Mouse (Mus musculus) brain, embryonic 18.5 days (tissue): ENCODE results near the gene Shisal1.

Source experiments
- DNase-seq: peaks from one replicate; pipeline ENCODE4 v3.0.0-alpha.2; 2012; ENCODE audit warnings: low read depth, low spot score

The Shisal1 gene

DNA sequence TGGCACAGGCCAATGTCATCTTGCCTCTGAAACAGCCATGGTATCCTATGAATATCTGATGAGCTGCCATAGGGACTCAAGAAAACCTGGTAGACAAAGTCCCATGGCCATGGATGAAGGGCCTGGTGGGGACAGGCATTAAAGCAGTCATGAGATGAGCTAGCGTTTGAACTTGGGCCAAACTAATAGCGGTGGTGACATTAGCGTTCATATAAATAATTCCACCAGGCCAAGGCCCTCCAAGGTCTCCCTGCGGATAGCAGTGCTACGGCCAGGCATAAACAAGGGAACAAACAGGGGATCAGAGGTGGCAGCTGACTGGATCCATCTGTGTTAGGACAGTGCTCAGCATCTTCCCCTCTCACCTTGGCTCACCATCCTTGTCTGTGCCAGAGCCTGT is 21.2 kb downstream of the Shisal1 start:
- DNase-seq, result no peak

DNA sequence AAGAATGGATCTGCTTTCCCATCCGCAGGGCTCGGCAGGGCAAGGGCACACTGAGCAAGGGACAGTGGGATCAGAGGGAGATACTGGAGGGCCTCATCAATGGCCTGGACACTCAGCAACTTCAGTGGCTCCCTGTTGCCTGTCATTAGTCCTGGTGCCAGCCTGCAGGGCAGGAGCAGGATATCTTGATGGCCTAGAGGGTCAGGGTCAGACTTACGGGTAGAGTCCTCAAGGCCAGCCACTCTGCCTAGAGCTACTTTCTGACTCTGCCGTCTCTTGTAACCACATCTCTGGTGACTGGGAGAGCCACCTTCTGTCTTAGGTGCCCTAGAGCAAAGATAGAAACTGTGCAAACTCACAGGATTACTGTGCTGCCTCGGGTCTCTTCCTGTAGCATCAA is 23.1 kb downstream of the Shisal1 start:
- no peak for DNase-seq

DNA sequence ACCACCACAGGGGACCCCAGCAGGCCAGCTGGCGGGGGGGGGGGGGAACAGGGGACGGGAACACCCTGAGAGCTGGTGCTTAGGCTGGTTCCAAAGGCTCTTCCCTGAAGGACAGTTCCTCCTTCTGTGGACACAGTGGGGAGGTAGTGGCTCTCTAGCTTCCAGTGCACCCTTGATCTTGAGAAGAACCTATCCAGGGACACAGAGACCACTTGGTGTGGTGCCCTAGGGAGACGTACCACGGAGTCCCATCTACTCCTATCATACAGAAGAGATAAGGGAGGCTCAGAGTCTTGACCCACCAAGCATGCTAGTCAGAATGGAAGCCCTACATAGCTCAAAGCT is 28.7 kb downstream of the Shisal1 start:
- no peak for DNase-seq

DNA sequence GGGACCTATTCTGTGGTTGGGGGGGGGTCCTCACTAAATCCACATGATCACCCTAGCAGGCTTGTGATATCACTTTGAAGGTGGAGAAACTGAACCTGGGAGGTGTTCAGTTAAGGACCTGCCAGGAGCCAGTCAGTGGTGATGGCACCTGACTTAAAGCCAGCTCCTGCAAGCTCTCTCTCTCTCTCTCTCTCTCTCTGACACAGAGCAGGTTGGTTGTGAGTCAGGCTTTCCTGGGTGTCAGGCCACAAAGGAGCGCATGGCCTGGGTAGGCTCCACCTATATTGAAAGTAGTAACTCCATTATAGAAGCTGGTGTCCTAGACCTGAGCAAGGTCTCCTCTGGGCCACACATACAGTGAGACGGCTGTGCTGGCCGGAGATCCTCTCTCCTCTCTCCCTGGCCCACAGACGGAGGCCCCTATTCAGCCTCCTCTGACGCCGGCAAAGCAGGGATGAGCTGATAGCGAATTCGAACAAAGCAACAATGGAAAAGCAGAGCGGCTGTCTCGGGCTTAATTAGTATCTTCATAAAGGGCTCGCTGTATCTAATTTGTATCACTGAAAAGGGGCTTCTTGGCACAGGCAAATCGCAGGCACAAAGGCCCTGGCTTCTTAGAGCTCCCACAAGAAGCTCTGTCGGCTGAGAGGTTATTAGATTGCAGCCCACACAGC is 29.2 kb downstream of the Shisal1 start:
- DNase-seq, result peak; percentile 55

DNA sequence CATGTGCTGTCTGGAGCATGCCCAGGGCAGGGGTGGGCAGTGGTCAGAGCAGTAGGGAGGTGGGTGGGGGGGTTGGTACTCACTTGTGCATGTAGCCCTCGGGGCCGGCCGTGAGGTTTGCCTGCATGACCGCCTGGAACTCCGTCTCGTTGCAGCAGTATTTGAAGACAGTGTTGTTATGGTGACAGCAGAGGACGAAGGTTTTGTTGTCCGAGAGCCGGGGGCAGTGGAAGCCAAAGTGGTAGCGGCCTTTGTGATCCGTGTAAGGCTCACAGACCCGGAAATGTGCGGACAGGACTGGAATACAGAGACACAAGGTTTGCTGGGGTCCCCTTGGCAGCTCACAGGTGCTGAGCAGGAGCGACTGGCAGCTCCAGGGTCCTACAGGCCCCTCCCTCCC is 29.9 kb downstream of the Shisal1 start:
- no peak for DNase-seq

DNA sequence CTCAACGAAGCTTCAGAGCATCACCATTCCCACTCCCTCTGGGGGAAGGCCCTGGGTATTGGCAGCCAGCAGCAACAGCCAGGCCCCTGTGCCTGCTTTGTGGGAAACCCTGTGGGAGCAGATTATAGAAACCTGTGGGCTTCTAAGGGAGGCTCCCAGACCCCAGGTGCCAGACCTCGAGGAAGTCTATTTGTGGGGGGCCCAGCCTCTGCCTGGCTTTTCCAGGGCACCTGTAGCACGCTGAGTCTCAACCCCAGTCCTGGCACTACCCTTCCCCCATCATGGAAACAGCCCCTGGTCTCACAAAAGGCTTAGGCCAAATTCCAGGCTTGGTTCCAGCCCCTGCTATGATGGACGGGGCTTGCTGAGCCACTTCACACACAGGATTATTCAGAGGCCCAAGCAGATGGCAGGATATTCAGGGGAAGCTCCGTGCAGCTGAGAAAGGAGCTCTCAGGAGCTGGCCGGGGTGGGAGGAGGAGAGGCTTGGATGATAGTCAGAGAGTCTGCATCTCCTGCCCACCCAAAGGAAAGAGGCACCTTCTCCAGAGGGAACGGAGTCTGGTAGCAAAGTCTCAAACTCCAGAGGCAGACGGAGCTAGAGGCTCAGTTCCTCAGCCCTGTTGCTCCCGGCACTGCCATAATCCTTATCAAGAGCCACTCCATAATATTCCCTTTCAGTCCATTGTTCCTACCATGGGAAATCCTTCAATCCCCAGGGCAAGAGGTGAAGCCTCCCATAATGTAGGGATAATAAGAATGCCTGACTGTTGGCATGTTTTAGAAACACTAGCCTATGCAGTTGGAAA is 32.7 kb downstream of the Shisal1 start:
- DNase-seq, result peak; percentile 49

DNA sequence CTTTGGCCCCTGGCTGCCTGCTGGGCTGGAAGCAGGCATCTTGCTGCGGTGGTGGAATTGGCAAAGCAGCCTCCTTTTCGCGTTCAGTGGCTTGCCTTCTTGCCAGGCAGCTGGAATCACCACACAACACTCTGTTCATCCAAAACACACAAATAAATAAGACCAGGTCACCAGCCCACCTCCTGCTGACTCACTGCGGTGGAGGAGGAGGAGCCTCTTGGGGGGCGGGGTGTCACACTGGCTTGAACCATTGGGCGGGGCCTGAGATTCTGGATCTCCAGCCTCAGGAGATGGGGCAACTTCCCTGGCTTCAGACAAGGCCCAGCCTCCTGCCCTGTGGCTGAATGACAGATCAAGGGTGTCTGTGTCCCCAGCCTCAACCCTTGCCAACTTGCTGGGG is 34.5 kb downstream of the Shisal1 start:
- no peak for DNase-seq

DNA sequence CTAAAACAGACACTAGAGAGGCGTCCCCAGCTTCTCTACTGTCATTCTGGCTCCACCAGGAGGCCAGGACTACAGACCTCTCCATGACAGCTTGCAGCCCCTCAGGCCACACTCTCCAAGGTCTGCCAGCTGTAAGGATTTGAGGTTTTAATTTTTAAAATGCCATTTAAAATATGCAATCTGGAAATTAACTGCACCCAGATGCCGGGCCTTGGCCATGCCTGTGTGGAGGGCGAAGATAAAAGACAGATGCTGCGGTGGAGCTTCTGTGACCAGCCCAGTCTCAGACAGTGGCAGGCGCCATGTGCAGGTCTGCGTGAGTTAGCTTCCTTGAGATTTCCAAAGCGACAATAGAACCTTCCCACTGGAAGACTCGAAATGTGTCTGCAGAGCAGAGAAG is 36.8 kb downstream of the Shisal1 start:
- DNase-seq, result no peak

DNA sequence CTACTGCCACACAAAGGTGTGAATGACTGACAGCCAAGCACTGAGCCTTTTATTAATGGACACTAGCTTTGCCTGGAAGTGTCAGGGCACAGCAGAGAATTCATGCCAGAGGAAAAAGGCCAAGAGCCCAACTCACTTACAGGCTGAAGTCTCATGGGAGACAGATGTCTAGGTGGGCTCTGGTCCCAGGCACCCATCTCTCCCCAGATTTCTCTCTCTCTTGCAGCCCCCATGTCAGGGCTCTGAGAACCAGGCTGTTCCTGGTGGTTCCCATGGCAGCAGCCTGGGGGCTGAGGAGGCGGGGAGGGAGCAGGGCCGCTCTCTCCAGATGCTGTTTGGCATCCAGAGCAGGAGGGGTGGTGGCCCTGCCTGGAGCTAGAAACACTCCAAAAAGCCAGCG is 38.3 kb downstream of the Shisal1 start:
- no peak for DNase-seq

DNA sequence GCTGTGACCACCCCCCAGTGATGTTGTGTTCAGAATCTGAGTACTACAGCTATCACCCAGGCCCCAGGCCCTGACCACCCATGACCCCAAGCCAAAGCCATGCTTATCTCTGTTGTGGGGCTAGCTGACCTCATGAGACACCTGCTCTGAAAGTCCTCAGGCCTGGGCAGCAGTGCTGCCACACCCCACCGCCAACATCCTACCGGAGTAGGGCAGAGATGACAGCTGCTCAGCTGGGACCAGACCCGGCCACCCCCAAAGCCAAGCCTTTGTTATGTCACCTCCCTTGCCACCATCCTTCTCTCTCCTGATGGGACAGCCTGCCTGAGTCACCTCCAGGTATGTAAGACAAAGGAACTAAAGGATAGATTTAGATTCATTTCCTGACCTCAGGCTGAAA is 41.1 kb downstream of the Shisal1 start:
- no peak for DNase-seq

DNA sequence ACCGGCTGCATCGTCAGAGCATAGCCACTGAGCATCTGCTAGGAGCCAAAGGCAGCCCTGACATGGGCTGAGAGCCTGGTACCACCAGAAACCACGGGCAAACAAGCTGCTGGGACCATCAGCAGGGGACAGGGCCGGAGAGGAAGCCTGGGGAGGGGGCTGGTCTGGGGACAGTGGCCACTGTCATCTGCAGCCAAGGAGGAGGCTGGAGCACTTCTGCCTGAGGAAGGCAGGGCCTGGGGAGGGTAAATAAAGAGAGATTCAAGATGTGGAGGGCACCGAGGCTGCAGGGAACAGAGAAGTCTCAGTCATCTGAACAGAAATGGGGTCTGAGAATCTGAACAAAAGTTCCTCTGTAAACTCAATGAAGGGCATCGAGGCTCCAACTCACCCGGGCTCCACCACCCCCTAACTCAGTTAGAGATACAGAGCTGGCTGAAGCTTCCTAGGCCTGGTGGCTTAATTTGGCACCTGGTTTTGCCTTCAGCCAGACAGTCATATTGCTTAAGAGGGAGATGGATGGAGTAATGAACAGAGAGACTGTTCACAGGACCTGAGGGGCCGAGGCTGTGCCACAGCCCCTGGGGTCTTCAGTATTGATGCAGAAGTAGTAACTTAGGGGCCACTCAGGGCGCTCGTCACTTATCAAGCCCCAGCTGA is 43.3 kb downstream of the Shisal1 start:
- DNase-seq, result no peak

DNA sequence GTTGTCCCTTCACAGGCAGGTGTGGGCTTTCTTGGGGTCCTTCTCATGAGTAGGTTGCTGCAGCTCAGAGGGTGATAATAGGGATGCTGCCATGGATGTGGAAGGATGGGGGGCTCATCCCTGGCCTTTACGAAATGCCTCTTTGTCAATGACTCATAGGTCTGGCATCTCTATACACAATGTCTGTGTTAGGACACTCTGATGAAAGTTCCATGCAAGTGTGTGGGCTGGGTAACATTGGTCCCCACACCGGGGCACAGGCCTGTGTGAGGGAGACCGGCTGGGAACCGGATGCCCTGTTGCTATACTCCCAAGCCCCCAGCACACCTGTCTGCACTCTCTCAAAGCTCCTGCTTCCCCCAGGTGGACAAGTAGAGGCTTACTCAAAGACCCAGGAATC is 48.3 kb downstream of the Shisal1 start:
- no peak for DNase-seq

DNA sequence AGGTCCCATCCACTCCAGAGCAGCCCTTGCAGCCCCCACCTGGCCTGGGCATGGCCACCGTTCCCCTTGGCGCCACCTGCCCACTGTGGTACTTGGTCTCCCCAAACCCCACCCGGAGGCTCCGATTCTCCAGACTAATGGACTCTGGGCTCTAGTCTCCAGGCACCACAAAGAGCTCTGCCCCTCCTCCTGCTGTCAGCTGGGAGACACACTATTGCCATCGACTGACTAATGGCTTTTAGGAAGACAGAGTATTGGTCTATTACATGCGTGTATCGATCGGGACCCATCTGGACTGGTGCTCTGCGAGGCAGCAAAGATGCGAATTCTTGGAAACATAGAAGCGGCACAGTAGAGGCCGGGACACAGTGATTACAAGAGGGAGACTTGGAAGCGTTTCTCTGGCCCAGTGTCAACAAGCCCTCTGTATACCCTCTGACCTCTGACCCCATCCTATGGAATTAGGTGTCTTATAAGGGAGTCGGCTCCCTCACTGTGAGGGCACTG is 49.2 kb downstream of the Shisal1 start:
- DNase-seq, result no peak

DNA sequence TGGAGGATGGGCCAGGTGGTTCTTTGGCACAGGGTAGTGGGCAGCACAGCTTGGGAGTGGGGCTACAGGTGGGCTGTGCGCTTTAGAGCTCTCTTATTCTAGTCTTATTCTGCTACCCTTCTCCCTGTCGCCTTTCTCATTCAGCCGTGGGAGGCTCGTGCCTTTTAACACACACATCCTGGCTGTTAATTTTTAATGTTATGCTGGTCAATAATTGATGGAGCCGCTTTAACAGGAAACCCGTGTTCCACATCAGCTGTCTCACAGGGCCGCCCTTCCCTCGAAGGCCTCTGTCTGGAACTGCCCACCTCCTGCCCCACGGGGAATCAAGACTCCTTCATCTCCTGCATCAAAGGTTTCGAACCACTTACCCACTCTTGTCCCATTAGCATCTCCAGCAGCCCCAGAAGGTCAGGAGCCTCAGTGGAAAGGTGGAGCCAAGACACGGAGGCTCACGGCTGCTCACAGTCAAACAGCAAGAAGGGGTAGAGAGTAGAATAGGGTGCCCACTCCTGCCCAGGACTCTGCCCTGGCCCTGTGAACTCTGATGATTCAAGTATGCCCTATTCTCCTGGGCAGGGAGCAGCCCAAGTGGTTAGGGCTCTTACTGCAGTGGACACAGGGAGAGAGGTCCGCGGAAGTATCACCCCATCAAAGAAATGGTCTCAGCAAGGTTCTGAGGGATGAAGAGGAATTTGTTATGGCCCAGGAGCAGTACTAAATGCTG is 51.4 kb downstream of the Shisal1 start:
- no peak for DNase-seq

DNA sequence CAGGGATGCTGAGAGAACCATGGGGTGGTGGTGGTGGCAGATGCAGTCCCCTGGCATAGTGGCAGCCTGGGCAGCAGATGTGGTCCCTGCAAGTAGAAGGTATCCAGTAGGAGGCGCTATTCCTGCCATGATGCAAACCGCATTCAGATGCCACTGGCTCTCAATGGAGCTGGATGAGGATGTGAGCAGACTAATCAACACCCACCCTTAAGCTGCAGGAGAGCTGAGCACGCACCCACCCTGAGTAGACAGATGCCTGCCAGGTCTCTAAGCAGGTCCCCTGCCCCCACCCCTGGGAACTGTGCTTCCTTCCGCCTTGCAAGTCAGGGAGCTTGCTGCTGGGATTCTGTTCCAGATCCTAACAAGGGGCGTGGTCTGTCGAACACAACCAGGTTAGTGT is 53.6 kb downstream of the Shisal1 start:
- no peak for DNase-seq

DNA sequence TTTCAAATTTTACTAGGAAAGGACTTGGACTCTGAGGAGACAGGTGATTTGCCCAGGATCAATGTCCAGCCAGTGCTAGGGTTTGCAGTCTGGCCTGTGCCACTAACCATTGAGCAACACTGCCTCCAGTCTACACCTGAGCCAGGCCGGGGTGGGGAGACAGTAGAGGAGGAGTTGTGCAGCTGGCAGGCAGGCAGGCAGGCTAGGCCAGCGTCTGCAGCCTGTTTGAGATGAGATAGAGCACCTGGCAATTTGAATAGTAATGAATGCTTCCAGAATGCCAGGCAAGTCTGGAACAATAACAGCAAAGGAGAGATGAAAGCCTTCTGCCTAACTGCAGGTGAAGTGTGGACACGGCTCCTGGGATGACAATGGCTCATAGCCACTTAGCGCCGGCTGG is 54.1 kb downstream of the Shisal1 start:
- DNase-seq, result no peak

DNA sequence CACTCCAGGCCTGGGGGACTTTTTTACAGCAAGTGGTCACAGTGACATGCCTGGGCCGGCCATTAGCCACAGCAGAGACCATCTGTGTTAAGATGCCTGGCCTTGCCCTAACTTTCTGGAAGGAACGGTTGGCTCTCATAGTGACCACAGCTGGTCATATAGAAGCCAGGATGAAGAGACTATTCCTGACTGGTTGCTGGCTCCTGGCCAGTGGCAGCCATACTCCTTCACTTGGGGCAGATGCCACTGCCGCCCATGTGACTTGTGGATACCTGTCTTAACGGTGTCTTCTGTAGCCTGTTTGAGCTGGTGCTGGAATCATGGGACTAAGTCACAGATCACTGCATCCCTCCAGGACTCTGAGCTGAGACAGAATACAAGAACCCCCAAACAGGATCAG is 54.8 kb downstream of the Shisal1 start:
- no peak for DNase-seq

DNA sequence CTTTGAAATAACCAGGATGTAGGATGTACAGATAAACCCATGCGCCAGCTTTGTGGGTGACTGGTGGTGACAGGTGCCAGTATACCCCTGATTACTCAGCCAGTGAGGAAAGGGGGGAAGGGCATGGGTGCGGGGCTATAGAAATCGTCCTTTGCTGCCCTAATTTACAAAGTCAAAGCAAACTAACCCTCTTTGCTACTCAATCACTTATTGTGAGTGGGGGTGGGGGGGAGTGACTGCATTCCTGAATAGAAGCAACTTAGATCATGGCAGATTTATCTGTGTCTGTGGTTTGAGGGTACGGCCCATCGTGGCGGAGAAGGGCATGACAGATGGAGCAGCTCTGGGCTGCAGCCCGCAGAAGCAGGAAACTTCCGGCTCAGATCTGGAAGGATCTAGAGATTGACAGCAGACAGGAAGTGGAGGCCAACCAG is 58.2 kb downstream of the Shisal1 start:
- DNase-seq, result no peak

DNA sequence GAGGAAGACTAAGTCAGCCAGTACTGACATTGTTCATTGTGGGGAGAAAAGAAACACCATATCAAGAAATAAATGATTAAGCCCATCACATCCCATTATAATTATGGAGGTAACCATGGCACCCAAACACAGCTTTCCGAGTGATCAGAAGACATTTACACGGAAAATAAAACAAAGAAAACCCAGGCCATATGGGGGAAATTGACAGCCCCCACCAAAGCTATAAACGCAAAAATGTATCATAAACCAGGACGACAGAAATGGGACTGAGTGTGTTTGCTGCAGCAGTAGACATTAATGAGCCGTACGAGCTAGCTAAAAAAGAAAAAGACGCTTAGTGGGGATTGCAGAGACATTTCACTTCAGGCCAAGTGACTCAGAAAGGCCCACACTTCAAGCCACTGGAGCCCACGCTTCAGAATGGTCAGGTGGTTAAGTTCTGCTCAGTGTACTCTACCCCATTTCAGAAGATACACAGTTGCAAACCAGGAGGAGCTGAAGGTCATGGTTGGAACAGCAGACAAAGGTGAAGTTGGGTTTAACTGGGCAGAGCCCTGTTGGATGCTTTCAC is 60.8 kb downstream of the Shisal1 start:
- DNase-seq, result no peak

DNA sequence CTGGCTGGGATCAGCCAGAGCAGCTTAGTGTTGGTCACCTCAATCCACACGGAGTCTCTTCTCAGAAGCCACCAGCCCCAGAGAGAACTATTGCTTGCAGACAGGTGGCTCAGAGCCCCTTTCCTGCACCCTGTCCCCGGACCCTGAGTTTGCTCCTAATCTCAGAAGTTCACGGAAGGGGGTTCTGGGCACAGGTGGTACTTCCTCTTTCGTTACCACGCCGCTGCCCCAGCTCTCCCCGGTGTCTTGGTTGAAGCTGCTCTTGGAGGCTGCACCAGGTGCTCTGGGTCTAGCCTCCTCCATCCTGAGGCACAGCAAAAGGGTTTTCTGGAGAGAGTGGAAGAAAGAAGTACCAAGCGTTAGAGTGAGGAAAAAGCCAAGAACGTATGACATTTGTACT is 62.8 kb downstream of the Shisal1 start:
- DNase-seq, result no peak

DNA sequence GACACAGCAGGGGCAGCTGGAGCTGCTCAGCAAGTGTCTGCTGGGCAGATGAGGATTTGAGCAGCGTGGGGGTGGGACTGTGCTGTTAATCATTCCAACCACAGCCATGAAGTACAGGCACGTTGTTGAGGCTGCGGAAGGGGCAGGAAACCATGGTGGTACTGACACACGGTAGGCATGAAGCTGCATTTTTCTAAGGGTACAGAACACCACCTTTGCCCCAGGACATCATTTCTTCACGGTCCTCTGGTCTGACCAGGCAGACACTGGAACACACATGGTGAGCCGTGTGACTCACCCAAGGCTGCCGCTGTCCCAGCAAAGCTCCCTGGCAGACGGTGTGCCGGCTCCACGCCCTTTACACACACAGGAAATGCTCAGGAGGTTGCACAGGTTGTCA is 66.7 kb downstream of the Shisal1 start:
- DNase-seq, result no peak

DNA sequence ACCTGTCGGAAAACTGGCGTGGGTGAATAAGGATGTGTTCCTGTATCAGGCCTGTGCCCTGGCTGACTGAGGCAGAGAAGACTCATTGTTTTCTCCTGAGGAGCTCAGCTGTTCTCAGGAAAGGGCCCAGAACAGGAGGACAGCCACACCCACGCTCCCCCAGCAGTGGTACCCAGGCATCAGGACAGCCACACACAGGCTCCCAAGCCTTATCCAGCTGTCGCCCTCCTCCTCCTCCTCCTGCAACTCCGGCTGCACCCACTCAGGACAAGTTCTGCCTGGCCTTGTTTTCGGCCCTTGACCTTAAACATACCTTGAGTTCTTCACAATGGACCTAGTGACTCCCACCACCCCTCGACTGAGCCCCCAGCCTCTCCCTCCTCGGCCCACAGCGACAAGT is 68.2 kb downstream of the Shisal1 start:
- no peak for DNase-seq
